Mouse (Mus musculus) macrophage (primary cell): ENCODE measurements around the gene Pafah2. TPM values are rescaled to one million over a fixed set of nuclear protein-coding genes. Genes with fewer than 3 reads are reported as not detected.

Source experiments
- H3K27ac ChIP-seq: fragments of 350-480 bp; formaldehyde crosslinking; 2 replicates; pipeline ENCODE4 v1.9.0; 2021
- H3K36me3 ChIP-seq: fragments of 350-480 bp; formaldehyde crosslinking; 2 replicates; pipeline ENCODE4 v1.9.0; 2021; ENCODE audit errors: inconsistent target
- H3K4me3 ChIP-seq: fragments of 350-480 bp; formaldehyde crosslinking; 2 replicates; pipeline ENCODE4 v1.9.0; 2021; ENCODE audit errors: inconsistent target
- H3K79me2 ChIP-seq: fragments of 350-480 bp; formaldehyde crosslinking; 2 replicates; pipeline ENCODE4 v1.9.0; 2021; ENCODE audit errors: inconsistent target
- WGBS: methylation state at CpG from one replicate; pipeline ENCODE4 v1.1.7; 2026; ENCODE audit warnings: inconsistent platforms; ENCODE audit not compliant: missing documents; 5-methylcytosine and 5-hydroxymethylcytosine counted together
- polyA plus RNA-seq: library from polyadenylated mRNA; stranded (reverse); fragments of 250-400 nt; gene quantifications from 3 replicates; pipeline ENCODE4 v1.2.4, GENCODE M21; 2018; ENCODE audit warnings: inconsistent platforms

Pafah2 gene
- polyA plus RNA-seq, 1 experiment from 2014 or later = 5.0 TPM

GRCm38 (mm10) chr4:134451484-134451883, 55.4 kb downstream of the Pafah2 start:
- Histone ChIP-seq H3K36me3 (no peaks in the 10 kb centered on the region), H3K27ac (no peak overlapping the region), H3K79me2 (no peaks in the 10 kb centered on the region), H3K4me3 (no peak overlapping the region)
- 39% methylated on average over 9 of the region's 9 CpGs for WGBS

- no peaks in the 10 kb centered on the region for H3K36me3 ChIP-seq
- H3K79me2 ChIP-seq = no peaks in the 10 kb centered on the region
- WGBS = 96% methylated on average over 33 of the region's 34 CpGs
- H3K4me3 ChIP-seq = no peak overlapping the region
- no peak overlapping the region for H3K27ac ChIP-seq
These were observed 57.7 kb downstream of the Pafah2 start for GRCm38 (mm10) chr4:134453619-134454400.

DNA sequence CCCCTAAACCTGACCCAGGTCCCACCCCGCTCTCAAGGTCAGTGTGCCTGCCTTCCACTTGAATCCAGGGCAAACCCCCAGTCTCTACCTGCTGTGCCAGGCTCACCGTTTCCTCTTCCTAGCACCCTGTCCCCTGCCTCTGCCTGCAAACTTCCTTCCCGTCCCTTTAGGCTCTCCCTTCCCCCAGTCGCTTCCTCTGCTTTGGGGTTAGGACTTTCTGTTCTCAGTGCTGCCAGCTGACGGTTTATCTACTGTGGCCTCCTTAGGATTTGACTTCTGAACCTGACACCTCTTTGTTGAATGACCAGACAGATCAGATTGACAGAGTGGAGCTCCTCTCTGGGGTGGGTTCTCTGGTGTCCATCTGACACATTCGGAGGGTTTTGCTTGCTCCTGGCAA, 59.2 kb downstream of the Pafah2 start:
- no peak overlapping the region for H3K4me3 ChIP-seq
- H3K79me2 ChIP-seq = no peaks in the 10 kb centered on the region
- 0 out of 2 replicates have a peak overlapping the region, but pooled peaks have one; percentile 4 for H3K27ac ChIP-seq
- WGBS = 18% methylated on average over 6 of the region's 6 CpGs
- H3K36me3 ChIP-seq = no peaks in the 10 kb centered on the region

- Histone ChIP-seq H3K79me2 (no peaks in the 10 kb centered on the region), H3K27ac (no peak overlapping the region), H3K36me3 (no peaks in the 10 kb centered on the region), H3K4me3 (no peak overlapping the region)
- WGBS = 85% methylated on average over 7 of the region's 7 CpGs
These were observed 61.2 kb downstream of the Pafah2 start for GRCm38 (mm10) chr4:134457130-134457825.

DNA sequence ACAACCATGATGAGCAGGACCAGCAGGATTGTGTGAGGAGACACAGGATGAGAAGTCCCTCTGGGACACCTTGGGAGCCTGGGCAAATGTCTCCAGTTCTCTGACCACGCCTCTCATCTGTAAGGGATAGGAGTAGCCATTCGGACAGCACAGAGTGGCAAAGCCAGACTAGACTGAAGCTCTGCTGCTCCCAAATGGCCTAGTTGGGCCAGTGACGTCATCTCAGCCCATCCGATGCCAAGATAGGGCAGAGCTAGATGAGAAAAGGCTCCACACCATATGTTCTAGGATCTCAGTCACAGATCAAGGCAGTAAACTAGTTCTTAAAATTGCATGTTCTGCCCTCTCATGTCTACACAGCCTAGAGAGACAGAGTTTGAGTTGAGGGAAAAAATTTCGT, 62.7 kb downstream of the Pafah2 start:
- Histone ChIP-seq H3K79me2 (no peaks in the 10 kb centered on the region), H3K4me3 (no peak overlapping the region), H3K27ac (no peak overlapping the region), H3K36me3 (no peaks in the 10 kb centered on the region)
- WGBS = 91% methylated on average over 5 of the region's 5 CpGs

- no peaks in the 10 kb centered on the region for H3K79me2 ChIP-seq
- no peak overlapping the region for H3K4me3 ChIP-seq
- H3K27ac ChIP-seq = peak overlapping the region; percentile 24; the same call in 1 of the 2 replicates
- no peaks in the 10 kb centered on the region for H3K36me3 ChIP-seq
- WGBS = 3% methylated on average over 10 of the region's 10 CpGs
These were observed 64.2 kb downstream of the Pafah2 start for GRCm38 (mm10) chr4:134460277-134460676.

GRCm38 (mm10) chr4:134461252-134461651, 65.1 kb downstream of the Pafah2 start:
- H3K4me3 ChIP-seq = no peak overlapping the region
- no peaks in the 10 kb centered on the region for H3K36me3 ChIP-seq
- H3K79me2 ChIP-seq = no peaks in the 10 kb centered on the region
- H3K27ac ChIP-seq = no peak overlapping the region
- WGBS = 85% methylated on average over 5 of the region's 5 CpGs

DNA sequence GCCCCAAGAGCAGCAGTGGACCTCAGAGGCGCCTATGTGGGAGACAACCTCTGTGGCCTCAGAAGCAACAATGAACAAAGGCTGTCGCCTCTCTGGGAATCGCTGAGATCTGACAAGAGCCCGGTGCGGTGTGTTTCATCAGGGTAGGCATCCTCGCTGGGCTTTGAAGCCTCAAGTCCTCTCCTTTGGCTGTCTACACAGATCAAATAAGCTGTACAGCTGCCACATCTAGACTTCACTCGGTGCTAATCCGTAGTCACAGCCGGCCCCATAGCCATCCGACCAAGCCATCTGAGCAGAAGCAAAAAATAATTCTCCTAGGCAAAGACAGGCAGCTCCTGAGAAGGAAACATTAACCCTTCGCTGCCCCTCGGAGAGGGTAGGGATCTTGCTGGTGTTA, 69.7 kb downstream of the Pafah2 start:
- 93% methylated on average over 12 of the region's 12 CpGs for WGBS
- no peak overlapping the region for H3K4me3 ChIP-seq
- H3K27ac ChIP-seq = no peak overlapping the region
- no peaks in the 10 kb centered on the region for H3K36me3 ChIP-seq
- H3K79me2 ChIP-seq = peaks cover 17% of the 10 kb centered on the region

DNA sequence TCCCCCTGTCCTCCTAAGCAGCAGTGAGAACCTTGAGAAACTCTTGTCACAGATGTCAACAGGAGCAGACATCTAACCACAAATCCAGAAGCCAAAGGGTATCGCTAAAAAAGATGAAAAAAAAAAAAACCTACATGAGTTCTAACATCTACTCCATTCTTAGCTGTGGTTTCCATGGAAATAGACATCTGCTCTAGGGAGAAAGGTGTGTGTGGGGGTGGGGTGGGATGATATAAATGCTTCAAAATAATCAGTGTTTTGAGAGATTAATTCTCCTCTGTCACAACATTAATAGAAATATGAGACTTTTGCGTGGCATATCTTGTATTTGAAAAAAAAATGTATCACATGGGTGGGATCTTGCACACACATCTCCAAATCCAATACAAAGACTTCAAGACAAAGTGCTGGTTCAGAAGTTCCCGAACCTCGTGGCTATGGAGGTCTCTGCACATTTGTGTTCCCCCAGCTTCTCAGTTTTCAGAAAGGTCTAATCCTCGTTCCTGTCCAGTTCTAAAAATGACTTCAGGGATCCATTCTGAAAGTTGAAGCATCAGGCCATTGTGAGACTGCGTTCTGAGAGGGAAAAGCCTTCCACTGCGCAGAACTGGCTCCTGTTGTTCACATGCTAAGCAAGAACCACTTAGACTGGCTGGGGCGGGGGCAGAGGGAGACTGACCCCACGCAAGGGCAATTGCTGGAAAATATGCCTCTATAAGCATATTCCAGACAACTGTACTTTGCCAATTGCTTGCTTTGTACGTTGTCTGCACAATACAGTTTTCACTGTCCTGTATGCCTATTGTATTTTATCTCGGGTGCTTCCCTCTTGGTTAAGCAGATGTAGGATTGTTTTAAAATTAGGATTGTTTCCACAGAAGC, 70.5 kb downstream of the Pafah2 start:
- 86% methylated on average over 11 of the region's 11 CpGs for WGBS
- Histone ChIP-seq H3K27ac (no peak overlapping the region), H3K36me3 (no peaks in the 10 kb centered on the region), H3K79me2 (peaks cover 23% of the 10 kb centered on the region), H3K4me3 (no peak overlapping the region)

- under 1% methylated on average over 31 of the region's 31 CpGs for WGBS
- H3K4me3 ChIP-seq = peak overlapping the region; percentile 49
- H3K27ac ChIP-seq = peak overlapping the region; percentile 22; the same call in 1 of the 2 replicates
- H3K36me3 ChIP-seq = no peaks in the 10 kb centered on the region
- peaks cover 23% of the 10 kb centered on the region for H3K79me2 ChIP-seq
These were observed 71.5 kb downstream of the Pafah2 start for GRCm38 (mm10) chr4:134467435-134468214.

- H3K4me3 ChIP-seq = peak within 1 kb of the TSS; percentile 49
- H3K79me2 ChIP-seq = peaks cover 23% of the 10 kb centered on the region
- 0% methylated on average over 25 of the region's 31 CpGs for WGBS
- peak within 1 kb of the TSS; percentile 63 for H3K27ac ChIP-seq
- no peaks in the 10 kb centered on the region for H3K36me3 ChIP-seq
These were observed 72.1 kb downstream of the Pafah2 start, which contains the start of gene Stmn1 for GRCm38 (mm10) chr4:134468215-134468575. Stmn1 (plus strand) TSS chr4:134468320.

DNA sequence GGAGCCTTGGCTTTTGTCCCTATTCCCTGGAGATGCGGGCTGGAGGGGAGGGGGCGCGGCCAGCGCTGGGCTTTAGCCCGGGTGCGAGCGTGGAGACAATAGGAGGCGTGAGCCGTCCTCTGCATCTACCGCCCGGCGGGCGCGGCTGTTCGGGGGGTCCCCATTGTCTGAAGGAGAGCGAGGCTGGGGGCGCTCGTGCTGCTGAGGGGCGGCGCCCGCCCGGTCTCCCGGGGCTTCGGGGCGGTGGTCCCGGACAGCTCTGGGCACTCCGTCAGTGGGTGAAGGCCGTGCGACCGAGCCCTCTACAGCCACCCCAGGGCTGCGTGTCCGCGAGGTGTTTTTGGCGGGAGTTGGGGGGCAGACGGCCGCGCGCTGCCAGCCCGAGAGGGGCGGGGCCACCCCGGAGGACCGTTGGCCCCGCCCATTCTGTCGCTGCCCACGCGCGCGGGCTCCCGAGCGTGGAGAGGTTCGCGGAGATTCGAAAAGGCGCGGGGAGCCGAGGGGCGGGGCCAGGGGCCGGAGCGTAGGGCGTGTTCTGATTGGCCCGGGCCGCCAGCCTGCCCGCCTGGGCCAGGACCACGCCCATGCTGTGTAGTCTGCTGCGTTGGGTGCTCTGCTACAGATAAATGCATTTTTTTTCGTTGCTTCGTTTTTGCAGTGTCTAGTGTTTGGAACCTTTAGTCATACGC, 72.6 kb downstream of the Pafah2 start:
- Histone ChIP-seq H3K27ac (peak overlapping the region; percentile 63), H3K4me3 (peak overlapping the region; percentile 49), H3K36me3 (0 out of 2 replicates have a peak, but pooled peaks cover under 1% of the 10 kb centered on the region), H3K79me2 (peaks cover 23% of the 10 kb centered on the region)
- WGBS = under 1% methylated on average over 63 of the region's 68 CpGs

DNA sequence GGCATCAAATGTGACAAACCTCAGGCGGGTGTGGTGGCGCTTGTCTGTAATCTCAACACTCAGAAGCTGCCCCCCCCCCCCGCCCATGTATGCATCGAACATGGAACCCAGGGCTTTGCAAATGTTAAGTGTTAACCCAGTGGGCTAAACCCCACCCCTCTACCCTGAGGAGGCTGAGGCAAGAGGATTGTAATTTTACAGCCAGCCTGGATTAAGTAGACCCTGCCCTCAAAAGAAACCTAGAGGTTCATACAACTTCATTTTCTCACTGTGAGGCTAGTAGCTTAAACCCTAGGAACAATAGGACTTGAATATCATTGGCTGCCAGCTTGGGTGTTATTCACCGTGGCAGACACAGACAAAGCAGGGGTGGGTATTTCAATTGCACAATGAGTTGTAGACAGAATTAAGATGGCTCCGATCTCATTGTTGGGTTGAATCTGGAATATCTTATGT, 73.2 kb downstream of the Pafah2 start:
- WGBS = 11% methylated on average over 3 of the region's 6 CpGs
- Histone ChIP-seq H3K27ac (peak overlapping the region; percentile 63), H3K79me2 (peaks cover 23% of the 10 kb centered on the region), H3K4me3 (peak overlapping the region; percentile 36), H3K36me3 (peaks cover 6% of the 10 kb centered on the region; the same call in 1 of the 2 replicates)
